Mouse (Mus musculus) intestine, embryonic 14.5 days (tissue): ENCODE measurements at regions not wholly inside any gene's neighbourhood (a gene's known extent, or its start where the extent isn't known, plus 50 kb on each side); places are given as distances from the start of the nearest gene placed in this dataset.
A peak's percentile ranks its signal among the peaks of the same experiment; 100 is the strongest.

Experiments
- ATAC-seq: fragments of 200-750 bp; cut with Nextera tagmentation; replicated peaks from 2 replicates; pipeline ENCODE4 v1.8.0; 2017; ENCODE audit warnings: low read depth, moderate number of reproducible peaks, moderate TSS enrichment, moderate library complexity; ENCODE audit not compliant: low FRiP score, low TSS enrichment
- DNase-seq: peaks from one replicate; pipeline ENCODE4 v3.0.0-alpha.2; 2018; ENCODE audit warnings: low spot score
- H3K27ac ChIP-seq: fragments of 300-500 bp; sonication (generic); 2 replicates; pipeline ENCODE4 v1.5.1; 2014; ENCODE audit warnings: low read depth, mild to moderate bottlenecking, control low read depth
- H3K27me3 ChIP-seq: fragments of 300-500 bp; sonication (generic); replicated peaks from 2 replicates; pipeline ENCODE4 v1.6.1; 2014; ENCODE audit warnings: low read length, control low read depth; ENCODE audit not compliant: control insufficient read depth, insufficient read depth
- H3K36me3 ChIP-seq: fragments of 300-500 bp; sonication (generic); 2 replicates; pipeline ENCODE4 v1.6.1; 2014; ENCODE audit warnings: low read length, control low read depth; ENCODE audit not compliant: control insufficient read depth, insufficient read depth
- H3K4me1 ChIP-seq: fragments of 300-500 bp; sonication (generic); replicated peaks from 2 replicates; pipeline ENCODE4 v1.6.1; 2014; ENCODE audit warnings: low read length, control low read depth, mixed read lengths; ENCODE audit not compliant: control insufficient read depth, insufficient read depth
- H3K4me2 ChIP-seq: fragments of 300-500 bp; sonication (generic); 2 replicates; pipeline ENCODE4 v1.6.1; 2014; ENCODE audit warnings: low read length
- H3K4me3 ChIP-seq: fragments of 300-500 bp; sonication (generic); 2 replicates; pipeline ENCODE4 v1.5.1; 2014; ENCODE audit warnings: low read depth, low read length, control low read depth, mixed read lengths
- H3K9ac ChIP-seq: fragments of 300-500 bp; sonication (generic); 2 replicates; pipeline ENCODE4 v1.6.1; 2014; ENCODE audit warnings: mild to moderate bottlenecking, low read length
- H3K9me3 ChIP-seq: fragments of 300-500 bp; sonication (generic); 2 replicates; pipeline ENCODE4 v1.6.1; 2016; ENCODE audit warnings: low read length, control low read depth; ENCODE audit not compliant: control insufficient read depth
- WGBS: fragments of 180-500 bp; shearing (Covaris S2); extraction: QIAGEN DNeasy Blood & Tissue Kit; methylation state at CpG from one replicate; pipeline ENCODE4 v1.1.7; 2014; 5-methylcytosine and 5-hydroxymethylcytosine counted together

DNA sequence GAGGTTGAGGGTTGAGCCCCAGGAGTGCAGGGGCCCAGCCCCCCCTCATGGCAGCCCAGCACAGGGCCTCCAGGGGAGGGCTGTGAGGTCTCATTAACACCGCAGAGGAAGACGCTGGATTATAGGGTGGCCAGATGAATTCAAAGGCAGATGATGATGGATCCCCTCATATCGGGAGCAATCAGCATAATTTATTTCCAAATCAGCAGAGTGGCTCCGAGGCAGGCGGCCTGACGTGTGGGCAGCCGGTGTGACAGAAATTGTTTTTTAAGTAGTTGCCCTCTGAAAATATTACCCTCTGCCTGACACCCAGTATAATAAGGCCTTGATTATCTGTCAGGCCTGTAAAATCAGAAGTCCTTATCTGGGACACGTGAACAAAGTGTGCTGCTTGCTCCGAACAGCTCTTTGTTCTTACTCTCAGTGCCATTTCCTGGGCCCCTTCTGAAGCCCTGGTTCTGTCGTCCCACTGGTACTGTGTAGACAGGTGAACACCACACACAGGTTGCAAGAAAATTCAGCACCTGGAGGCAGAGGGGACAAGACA lies 303.0 kb upstream of the Rnf32 start:
- ATAC-seq (0 out of 2 replicates have a peak, but pooled peaks have one; percentile 40), DNase-seq (no peak)
- Histone ChIP-seq H3K27ac (no peak overlapping the region), H3K4me2 (no peak overlapping the region), H3K36me3 (no peaks in the 10 kb centered on the region), H3K9ac (no peak overlapping the region), H3K9me3 (no peaks in the 10 kb centered on the region), H3K4me1 (no peaks in the 10 kb centered on the region), H3K27me3 (no peaks in the 10 kb centered on the region), H3K4me3 (no peak overlapping the region)
- 37% methylated on average over 10 of the region's 10 CpGs for WGBS

DNA sequence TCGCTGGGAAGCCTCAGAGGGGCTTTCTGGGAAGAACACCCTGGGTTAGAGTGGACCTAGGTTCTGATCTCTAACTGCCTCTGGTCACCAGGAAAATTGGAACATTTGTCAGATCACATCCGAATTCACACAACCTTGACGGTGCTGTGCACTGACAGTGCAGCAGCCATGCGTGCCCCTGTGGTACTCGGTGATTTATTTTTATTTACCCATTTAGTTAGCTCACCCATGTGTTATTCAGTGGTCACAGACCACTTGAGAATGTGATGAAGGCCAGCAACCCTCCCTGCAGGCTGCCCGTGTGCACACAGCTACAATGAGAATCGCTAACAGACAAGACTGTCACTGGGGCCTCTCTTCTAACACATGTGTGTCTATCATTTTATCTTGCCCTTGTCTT lies 303.8 kb upstream of the Rnf32 start:
- Histone ChIP-seq H3K27ac (no peak overlapping the region), H3K4me3 (no peak overlapping the region), H3K9me3 (no peaks in the 10 kb centered on the region), H3K9ac (no peak overlapping the region), H3K36me3 (no peaks in the 10 kb centered on the region), H3K4me2 (no peak overlapping the region), H3K27me3 (no peaks in the 10 kb centered on the region), H3K4me1 (no peaks in the 10 kb centered on the region)
- ATAC-seq (no peak), DNase-seq (no peak)
- 57% methylated on average over 7 of the region's 7 CpGs for WGBS

DNA sequence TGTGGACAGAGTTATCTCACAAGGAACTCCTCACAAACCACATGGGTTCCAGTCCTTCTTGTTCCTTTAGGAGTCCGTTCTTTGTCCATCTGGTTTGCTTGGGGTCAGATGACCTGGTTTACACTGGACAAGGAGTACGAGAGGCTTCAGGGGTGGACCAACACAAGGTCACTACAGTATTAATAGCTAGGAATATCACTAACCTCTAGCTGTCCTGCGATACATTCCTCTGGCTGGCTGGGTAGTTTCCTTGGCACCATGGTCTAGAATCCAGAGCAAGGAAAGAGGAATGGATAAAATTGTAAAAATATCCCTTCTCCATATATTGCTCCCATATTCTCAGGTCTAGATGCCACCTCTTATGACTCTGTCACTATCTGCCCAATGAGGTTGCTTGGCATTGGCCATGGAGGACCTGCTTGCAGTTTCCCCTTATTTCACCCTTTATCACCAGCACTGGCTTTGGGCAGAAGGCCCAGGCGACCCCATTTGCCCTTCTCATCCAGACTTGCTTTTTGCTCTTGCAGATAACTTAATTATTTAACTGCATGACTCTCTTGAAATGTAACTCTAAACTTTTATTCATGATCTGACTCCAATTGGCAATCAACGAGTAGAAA lies 310.9 kb upstream of the Rnf32 start:
- no peak overlapping the region for H3K27ac ChIP-seq
- H3K27me3 ChIP-seq: no peaks in the 10 kb centered on the region
- no peak overlapping the region for H3K9ac ChIP-seq
- no peaks in the 10 kb centered on the region for H3K4me1 ChIP-seq
- 80% methylated on average over 5 of the region's 5 CpGs for WGBS
- H3K9me3 ChIP-seq: no peaks in the 10 kb centered on the region
- no peak for ATAC-seq
- DNase-seq: no peak
- H3K4me3 ChIP-seq: no peak overlapping the region
- no peak overlapping the region for H3K4me2 ChIP-seq
- H3K36me3 ChIP-seq: no peaks in the 10 kb centered on the region

DNA sequence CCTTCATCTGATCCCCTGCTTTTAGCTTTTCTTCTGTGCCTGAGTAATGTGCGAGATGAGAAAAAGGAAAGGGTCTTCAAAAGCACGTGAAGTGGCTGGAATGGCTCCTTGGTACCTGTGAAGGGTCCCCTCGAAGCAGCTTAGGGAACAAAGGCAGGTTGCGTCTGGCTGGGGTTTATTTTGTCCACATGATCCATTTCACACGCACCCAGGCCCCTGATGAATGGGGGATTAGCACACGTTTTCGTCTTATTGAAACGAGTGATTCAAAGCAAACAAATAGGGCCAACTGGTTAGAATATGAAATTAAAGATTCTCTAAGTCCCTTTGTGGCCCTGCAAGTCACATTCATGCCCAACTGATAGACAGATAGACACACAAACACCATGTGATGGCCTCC lies 319.6 kb upstream of the Rnf32 start:
- H3K4me3 ChIP-seq: no peak overlapping the region
- 83% methylated on average over 8 of the region's 8 CpGs for WGBS
- H3K9me3 ChIP-seq: no peaks in the 10 kb centered on the region
- DNase-seq (no peak), ATAC-seq (no peak)
- no peaks in the 10 kb centered on the region for H3K4me1 ChIP-seq
- no peaks in the 10 kb centered on the region for H3K27me3 ChIP-seq
- no peak overlapping the region for H3K4me2 ChIP-seq
- H3K9ac ChIP-seq: no peak overlapping the region
- no peaks in the 10 kb centered on the region for H3K36me3 ChIP-seq
- no peak overlapping the region for H3K27ac ChIP-seq

DNA sequence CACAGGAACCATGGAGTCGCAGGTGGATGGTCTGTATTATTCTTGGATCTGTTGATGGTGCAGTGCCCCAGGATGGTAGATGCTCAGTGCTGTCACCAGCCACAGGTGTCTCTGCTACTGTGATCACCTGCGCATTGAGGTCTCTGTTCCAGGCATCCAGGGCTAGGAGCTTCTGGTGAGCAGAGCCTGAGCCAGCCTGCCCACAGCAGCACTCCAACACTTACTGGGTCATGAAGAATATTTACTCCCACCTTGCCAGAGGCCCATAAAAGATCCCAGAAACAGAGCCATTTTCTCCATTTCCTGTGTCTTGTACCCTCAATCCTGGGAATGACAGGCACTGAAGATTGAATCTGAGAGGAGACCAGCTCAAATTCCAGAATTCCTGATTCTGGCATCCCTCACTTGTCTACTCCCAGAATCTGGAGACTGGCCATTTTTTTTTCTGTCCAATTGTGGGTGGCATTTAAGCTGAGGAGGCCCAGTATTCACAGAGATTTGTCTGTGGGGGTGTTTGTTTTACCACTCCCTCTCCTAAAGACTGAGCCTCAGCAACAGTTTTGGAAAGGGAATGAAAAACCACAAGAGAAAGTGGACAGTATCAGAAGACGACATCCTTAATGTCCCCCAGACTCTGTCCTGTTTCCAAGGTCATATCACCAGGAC lies 322.1 kb upstream of the Rnf32 start:
- DNase-seq: no peak
- H3K4me3 ChIP-seq: no peak overlapping the region
- no peaks in the 10 kb centered on the region for H3K4me1 ChIP-seq
- no peak overlapping the region for H3K4me2 ChIP-seq
- WGBS: 78% methylated on average over 3 of the region's 3 CpGs
- no peaks in the 10 kb centered on the region for H3K9me3 ChIP-seq
- H3K36me3 ChIP-seq: no peaks in the 10 kb centered on the region
- H3K27ac ChIP-seq: no peak overlapping the region
- no peak for ATAC-seq
- H3K9ac ChIP-seq: no peak overlapping the region
- no peaks in the 10 kb centered on the region for H3K27me3 ChIP-seq

DNA sequence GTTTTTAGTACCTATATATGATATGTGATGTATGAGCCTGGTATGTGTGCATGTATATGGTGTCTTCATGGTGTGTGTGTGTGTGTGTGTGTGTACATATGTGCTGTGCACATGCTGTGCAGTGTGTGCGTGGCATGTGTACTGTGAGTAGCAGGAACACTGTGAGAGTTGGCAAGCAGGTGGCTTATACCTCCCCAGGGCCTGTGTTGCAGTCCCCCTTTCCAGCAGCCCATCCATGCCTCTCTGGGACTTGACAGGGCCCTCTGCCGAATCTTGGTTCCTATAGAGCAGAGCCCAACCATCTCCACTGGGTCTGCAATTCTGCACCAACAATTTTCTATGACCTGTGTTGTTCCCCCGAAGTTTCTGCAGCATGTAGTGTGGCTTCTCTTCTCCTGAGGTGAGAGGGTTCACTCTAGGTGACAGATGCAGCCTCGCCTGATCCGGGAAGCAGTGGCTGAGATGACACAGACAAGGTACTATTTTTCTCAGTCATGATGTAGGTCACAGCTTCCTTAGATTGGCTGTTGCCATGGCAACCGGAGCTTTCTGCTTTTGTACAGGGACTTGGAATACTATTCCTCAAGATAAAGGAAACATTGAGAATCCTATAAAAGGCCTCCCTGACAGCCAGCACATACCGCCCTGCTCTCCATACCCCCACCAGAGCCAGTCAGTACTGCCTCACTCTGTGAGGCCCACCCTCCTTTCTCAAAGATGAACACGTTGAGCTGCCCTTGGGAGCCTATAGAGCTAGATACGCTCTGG lies 336.0 kb upstream of the Rnf32 start:
- no peak overlapping the region for H3K27ac ChIP-seq
- H3K27me3 ChIP-seq: no peaks in the 10 kb centered on the region
- no peak overlapping the region for H3K4me3 ChIP-seq
- H3K9me3 ChIP-seq: no peaks in the 10 kb centered on the region
- 72% methylated on average over 9 of the region's 9 CpGs for WGBS
- no peaks in the 10 kb centered on the region for H3K36me3 ChIP-seq
- no peaks in the 10 kb centered on the region for H3K4me1 ChIP-seq
- ATAC-seq: no peak
- DNase-seq: no peak
- no peak overlapping the region for H3K4me2 ChIP-seq
- no peak overlapping the region for H3K9ac ChIP-seq

DNA sequence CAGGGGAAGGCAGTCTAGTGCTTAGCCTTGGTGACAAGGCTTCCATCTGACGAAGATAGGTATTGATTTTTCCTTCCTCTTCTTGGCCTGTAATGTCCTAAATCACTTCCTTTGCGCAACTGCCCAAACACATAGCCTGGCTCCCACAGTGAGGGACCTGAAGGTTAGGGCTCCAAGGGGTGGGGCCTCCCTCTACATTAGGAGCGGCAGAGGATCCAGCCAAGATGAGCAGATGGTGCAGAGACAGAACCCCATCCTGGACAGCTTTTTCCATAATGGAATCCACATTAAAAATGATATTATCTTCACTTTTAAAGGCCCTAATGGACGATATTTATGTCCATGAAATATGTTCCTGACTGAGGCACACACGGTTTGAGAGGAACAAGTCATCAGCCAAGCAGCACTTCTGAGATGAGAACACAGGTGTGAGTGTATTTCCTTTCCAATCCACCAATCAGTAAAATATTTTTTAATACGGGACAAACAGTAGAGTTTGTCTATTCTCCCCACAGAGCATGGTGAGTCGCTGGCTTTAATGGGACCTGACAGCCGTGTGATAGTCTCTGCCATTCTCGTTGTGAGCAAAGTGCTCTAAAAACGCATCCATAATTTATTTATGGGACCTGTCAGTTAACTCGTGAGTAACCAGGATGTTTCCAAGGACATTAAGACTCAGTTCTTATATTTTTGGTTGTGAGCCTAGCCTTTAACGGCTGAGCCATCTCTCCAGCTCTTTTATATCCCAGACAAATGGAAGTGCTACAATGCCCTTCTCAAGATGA lies 357.5 kb upstream of the Rnf32 start:
- Histone ChIP-seq H3K27me3 (no peaks in the 10 kb centered on the region), H3K4me3 (no peak overlapping the region), H3K4me2 (no peak overlapping the region), H3K4me1 (no peaks in the 10 kb centered on the region), H3K27ac (no peak overlapping the region), H3K36me3 (no peaks in the 10 kb centered on the region), H3K9ac (no peak overlapping the region), H3K9me3 (no peaks in the 10 kb centered on the region)
- no peak for ATAC-seq
- DNase-seq: no peak
- WGBS: 74% methylated on average over 12 of the region's 12 CpGs

DNA sequence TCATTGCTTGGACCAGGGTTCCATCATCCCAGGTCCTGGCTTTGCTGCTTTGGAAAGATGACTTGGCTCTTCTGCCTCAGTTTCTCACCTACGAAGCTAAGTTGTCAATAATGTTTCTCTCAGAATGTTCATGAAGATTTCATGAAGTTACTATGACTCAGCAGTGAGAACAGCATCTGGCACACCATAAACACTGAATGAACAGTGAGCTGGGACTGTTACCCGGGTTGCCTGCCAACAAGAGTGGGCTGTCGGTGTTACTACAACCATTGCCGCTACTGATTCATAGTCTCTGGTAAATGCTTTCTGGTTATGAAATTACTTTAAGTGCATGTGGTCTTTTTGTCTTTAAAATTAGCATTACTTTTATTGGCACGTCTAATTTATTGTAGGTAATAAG lies 352.0 kb upstream of the Shh start:
- WGBS: 85% methylated on average over 5 of the region's 5 CpGs
- no peak overlapping the region for H3K4me3 ChIP-seq
- no peaks in the 10 kb centered on the region for H3K4me1 ChIP-seq
- no peak overlapping the region for H3K4me2 ChIP-seq
- no peak overlapping the region for H3K9ac ChIP-seq
- DNase-seq: no peak
- no peaks in the 10 kb centered on the region for H3K27me3 ChIP-seq
- no peaks in the 10 kb centered on the region for H3K9me3 ChIP-seq
- no peak for ATAC-seq
- no peak overlapping the region for H3K27ac ChIP-seq
- no peaks in the 10 kb centered on the region for H3K36me3 ChIP-seq
